Mouse (Mus musculus) lung, postnatal 0 days (tissue): ENCODE data around the gene Slc26a10.

Experiments used
- CTCF ChIP-seq: IDR thresholded peaks from 2 replicates; pipeline ENCODE4 v1.5.1; 2016; ENCODE audit warnings: antibody characterized with exemption, mild to moderate bottlenecking
- EP300 ChIP-seq: IDR thresholded peaks from 2 replicates; pipeline ENCODE4 v1.6.1; 2016; ENCODE audit warnings: antibody characterized with exemption, mild to moderate bottlenecking, control low read depth

GRCm38 (mm10) chr10:127204589-127204988, 24.1 kb upstream of the Slc26a10 start:
- TF ChIP-seq CTCF (no peak), EP300 (no peak)
